Mouse (Mus musculus): ENCODE data around the gene Plekhg5. TPM values are rescaled to one million over a fixed set of nuclear protein-coding genes. Genes with fewer than 3 reads are reported as not detected.

The Plekhg5 gene
- polyA plus RNA-seq, 1 experiment from 2014 or later, result 1.8 TPM

DNA sequence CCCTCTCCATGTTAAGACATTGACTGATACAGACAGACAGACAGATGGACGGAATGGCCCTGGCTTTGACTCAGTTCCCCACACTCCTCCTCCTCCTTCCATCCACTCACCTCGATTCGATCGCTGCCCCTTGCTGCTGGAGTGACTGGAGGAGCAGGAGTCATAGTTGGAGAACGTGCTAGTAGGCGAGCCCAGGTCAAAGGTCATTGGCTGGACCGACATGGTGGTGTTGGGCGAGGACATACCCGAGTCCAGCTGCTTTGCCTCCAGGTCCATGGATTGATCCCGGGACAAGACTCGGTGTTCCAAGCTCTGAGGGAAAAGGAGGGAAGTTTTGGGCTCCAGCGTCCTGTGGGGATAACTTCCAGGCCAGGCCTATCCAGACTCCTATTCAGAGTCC lies 63.1 kb downstream of the Plekhg5 start:
- H3K27ac ChIP-seq (ENCODE audit: low read depth), result no peak overlapping the region
- no peak overlapping the region for H3K9ac ChIP-seq (replicated peaks)
- TF ChIP-seq EP300 (IDR thresholded peaks at IDR 0.05; ENCODE audit: low read depth) (no peak), CTCF (IDR thresholded peaks at IDR 0.05; ENCODE audit: low read depth) (no peak)
- H3K4me1 ChIP-seq (ENCODE audit: insufficient read depth), result peaks cover 18% of the 10 kb centered on the region
- H3K4me2 ChIP-seq (ENCODE audit: low read depth, low read length), result no peak overlapping the region
- peaks cover 39% of the 10 kb centered on the region for H3K27me3 ChIP-seq (ENCODE audit: insufficient read depth, low read length)
- DNase-seq (no peak), ATAC-seq (no peak)
- no peaks in the 10 kb centered on the region for H3K36me3 ChIP-seq (replicated peaks; ENCODE audit: insufficient read depth, low read length)
- WGBS (ENCODE audit: insufficient replicate concordance), result 84% methylated on average over 12 of the region's 12 CpGs
- no peak overlapping the region for H3K4me3 ChIP-seq (ENCODE audit: low read depth, low read length)
- no peaks in the 10 kb centered on the region for H3K9me3 ChIP-seq (ENCODE audit: low read length)

DNA sequence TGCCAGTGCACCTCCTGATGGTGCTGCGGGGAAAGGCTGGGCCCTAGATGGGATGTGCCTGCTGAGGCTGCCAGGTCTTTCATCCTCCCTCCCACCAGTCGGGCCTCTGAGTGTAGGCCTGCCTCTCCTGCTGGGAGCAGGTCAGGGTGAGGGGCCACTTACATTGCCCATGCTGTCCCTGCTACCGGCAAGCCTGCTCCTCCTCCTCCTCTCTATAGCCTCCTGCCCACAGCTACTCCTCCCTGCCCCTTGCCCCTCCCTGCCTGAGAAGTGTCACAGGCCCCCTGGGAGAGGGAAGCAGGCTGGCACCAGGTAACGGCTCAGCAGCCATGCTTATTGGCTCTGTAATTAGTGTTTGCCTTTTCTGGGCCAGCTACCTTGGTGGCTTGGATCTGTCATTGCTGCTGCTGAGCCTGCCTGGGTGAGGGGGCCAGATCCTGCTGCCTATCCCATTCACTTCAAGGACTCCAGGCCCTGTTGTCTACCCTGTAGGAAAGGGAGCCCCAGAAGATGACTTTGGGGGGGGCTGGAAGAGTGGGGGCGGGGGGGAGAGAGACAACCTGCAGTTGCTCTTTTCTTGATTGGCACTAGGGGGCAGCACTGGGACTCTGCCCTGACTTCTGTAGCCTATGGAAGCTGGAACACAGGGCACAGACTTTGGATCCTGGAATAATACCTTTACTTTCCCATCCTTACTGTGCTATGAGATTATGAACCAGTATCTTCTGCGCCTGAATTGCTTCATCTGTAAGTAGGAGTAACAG lies 64.0 kb downstream of the Plekhg5 start:
- ATAC-seq, result no peak

DNA sequence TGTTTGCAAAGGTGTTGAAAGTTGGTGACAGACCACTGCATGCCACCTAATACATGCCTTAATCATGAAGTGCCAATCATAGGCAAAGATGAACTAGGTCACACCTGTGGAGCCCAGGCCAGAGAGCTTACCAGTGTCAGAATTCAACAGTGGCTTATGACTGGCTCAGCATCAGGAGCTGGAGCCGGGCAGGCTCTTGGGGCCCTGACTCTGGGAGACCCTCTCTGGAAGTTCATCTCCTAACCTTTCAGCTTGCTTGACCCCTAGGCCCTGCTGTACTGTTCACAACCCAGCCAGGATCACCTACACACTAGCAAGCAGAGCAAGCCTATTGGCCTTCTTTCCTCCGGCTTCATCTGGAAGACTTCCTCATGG lies 64.6 kb downstream of the Plekhg5 start:
- Histone ChIP-seq H3K4me2 (ENCODE audit: low read depth, low read length) (no peak overlapping the region), H3K36me3 (replicated peaks; ENCODE audit: insufficient read depth, low read length) (no peaks in the 10 kb centered on the region), H3K4me3 (ENCODE audit: low read depth, low read length) (no peak overlapping the region), H3K9ac (replicated peaks) (no peak overlapping the region), H3K4me1 (ENCODE audit: insufficient read depth) (peaks cover 11% of the 10 kb centered on the region), H3K9me3 (ENCODE audit: low read length) (no peaks in the 10 kb centered on the region), H3K27me3 (ENCODE audit: insufficient read depth, low read length) (peaks cover 30% of the 10 kb centered on the region), H3K27ac (ENCODE audit: low read depth) (no peak overlapping the region)
- DNase-seq (no peak), ATAC-seq (no peak)
- 88% methylated on average over 2 of the region's 2 CpGs for WGBS (ENCODE audit: insufficient replicate concordance)
- TF ChIP-seq CTCF (IDR thresholded peaks at IDR 0.05; ENCODE audit: low read depth) (no peak), EP300 (IDR thresholded peaks at IDR 0.05; ENCODE audit: low read depth) (no peak)

More for the DNA sequence above, 64.0 kb downstream of the Plekhg5 start:
- Histone ChIP-seq H3K27me3 (ENCODE audit: insufficient read depth, low read length) (peaks cover 35% of the 10 kb centered on the region), H3K4me1 (ENCODE audit: insufficient read depth) (peaks cover 16% of the 10 kb centered on the region), H3K4me2 (ENCODE audit: low read depth, low read length) (no peak overlapping the region), H3K4me3 (ENCODE audit: low read depth, low read length) (no peak overlapping the region), H3K9ac (replicated peaks) (no peak overlapping the region), H3K36me3 (replicated peaks; ENCODE audit: insufficient read depth, low read length) (no peaks in the 10 kb centered on the region), H3K9me3 (ENCODE audit: low read length) (no peaks in the 10 kb centered on the region), H3K27ac (ENCODE audit: low read depth) (no peak overlapping the region)
- DNase-seq, result peak; percentile 54
- WGBS (ENCODE audit: insufficient replicate concordance), result 48% methylated on average over 5 of the region's 6 CpGs
- peak; percentile 73 for TF ChIP-seq CTCF (IDR thresholded peaks at IDR 0.05; ENCODE audit: low read depth)
- TF ChIP-seq EP300 (IDR thresholded peaks at IDR 0.05; ENCODE audit: low read depth), result no peak

DNA sequence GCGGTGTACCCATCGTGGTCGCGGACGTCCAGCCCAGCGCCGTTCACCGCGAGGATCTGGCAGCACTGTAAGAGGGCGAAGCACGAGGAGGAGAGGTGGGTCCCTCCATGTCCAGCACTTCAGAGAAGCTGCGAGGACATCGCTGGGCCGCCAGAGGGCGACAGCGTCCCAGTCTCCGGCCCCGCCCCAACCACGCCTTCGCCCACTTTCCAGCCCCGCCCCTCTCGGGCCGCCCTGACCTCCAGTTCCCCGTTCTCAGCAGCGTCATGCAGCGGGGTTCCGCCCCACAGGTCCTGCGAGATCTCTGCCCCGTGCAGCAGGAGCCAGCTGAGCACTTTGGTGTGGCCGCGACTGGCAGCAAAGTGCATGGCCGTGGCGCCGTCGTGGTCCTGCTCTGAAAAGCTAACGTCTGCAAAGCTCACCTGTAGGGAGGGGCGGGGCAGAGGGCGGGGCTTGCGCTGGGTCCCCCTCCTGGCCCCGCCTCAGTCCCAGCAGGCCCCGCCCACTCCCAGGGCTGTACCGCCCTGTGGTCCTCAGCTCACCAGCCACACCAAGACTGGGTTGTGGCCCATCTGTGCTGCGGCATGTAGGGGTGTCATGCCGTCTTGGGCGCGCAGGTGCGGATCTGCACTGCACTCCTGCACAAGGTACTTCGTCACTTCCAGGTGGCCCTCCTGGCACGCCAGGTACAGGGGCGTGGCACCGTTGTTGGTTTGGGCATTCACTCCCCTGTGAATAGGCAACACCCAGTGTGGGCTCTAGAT lies 66.4 kb downstream of the Plekhg5 start:
- Histone ChIP-seq H3K36me3 (replicated peaks; ENCODE audit: insufficient read depth, low read length) (no peaks in the 10 kb centered on the region), H3K9ac (replicated peaks) (no peak overlapping the region), H3K4me2 (ENCODE audit: low read depth, low read length) (peak overlapping the region; percentile 73), H3K4me1 (ENCODE audit: insufficient read depth) (peaks cover 9% of the 10 kb centered on the region), H3K4me3 (ENCODE audit: low read depth, low read length) (peak overlapping the region; percentile 47), H3K27ac (ENCODE audit: low read depth) (no peak overlapping the region), H3K9me3 (ENCODE audit: low read length) (no peaks in the 10 kb centered on the region), H3K27me3 (ENCODE audit: insufficient read depth, low read length) (peaks cover 13% of the 10 kb centered on the region; the same call in 1 of the 2 replicates)
- peak; percentile 93 for DNase-seq
- ATAC-seq, result peak; percentile 96
- 2% methylated on average over 48 of the region's 51 CpGs for WGBS (ENCODE audit: insufficient replicate concordance)
- TF ChIP-seq CTCF (IDR thresholded peaks at IDR 0.05; ENCODE audit: low read depth) (peak; percentile 97), EP300 (IDR thresholded peaks at IDR 0.05; ENCODE audit: low read depth) (no peak)

DNA sequence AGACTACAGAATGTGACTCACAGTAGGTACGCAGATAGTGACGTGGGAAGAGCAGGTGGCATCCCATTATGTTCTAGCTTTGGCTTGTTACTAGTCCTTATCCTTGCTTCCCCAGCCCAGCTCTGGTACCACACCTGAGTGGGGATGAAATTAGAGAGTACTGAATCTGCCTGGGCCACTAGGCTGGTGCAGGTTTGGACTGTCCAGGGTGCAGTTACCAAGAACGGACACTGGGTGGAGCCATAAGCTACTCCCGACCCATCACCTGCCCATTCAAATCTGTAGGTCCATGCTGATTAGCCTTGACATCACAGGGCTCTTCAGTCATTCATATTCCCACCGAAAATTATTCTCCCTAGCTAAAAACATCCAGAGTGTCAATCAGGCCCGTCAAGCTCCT lies 68.1 kb downstream of the Plekhg5 start:
- 0 out of 2 replicates have a peak, but pooled peaks cover 6% of the 10 kb centered on the region for H3K27me3 ChIP-seq (ENCODE audit: insufficient read depth, low read length)
- ATAC-seq (no peak), DNase-seq (peak; percentile 73)

DNA sequence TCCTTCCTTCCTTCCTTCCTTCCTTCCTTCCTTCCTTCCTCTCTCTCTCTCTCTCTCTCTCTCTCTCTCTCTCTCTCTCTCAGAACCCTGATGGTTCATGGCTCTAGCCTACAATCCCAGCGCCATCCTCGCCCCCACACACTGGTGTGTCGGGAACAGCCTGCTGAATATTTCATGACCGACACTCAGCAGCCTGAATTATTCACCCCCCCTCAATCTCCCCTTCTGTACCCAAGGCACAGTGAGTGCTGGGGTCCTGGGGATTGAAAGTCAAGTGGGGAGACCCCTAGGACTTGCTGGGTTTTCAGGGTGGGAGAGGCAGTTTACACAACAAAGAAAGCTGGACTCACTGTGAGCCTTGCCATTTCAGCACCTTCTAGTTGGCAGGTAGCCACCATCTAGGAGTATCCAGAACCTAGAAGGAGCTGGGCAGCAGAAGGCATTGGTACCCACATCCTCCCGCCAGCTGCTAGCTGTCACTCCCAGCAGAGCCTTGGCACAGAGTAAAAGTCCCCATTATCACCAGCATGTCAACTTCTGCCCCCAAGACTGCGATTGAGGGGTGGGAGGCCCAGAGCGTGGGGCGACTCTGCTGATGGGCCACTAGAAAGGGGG lies 69.3 kb downstream of the Plekhg5 start:
- H3K27ac ChIP-seq (ENCODE audit: low read depth), result no peak overlapping the region
- 73% methylated on average over 8 of the region's 8 CpGs for WGBS (ENCODE audit: insufficient replicate concordance)
- no peaks in the 10 kb centered on the region for H3K9me3 ChIP-seq (ENCODE audit: low read length)
- H3K9ac ChIP-seq (replicated peaks), result no peak overlapping the region
- H3K27me3 ChIP-seq (ENCODE audit: insufficient read depth, low read length), result 0 out of 2 replicates have a peak, but pooled peaks cover 6% of the 10 kb centered on the region
- H3K36me3 ChIP-seq (replicated peaks; ENCODE audit: insufficient read depth, low read length), result no peaks in the 10 kb centered on the region
- no peak overlapping the region for H3K4me3 ChIP-seq (ENCODE audit: low read depth, low read length)
- TF ChIP-seq EP300 (IDR thresholded peaks at IDR 0.05; ENCODE audit: low read depth), result no peak
- TF ChIP-seq CTCF (IDR thresholded peaks at IDR 0.05; ENCODE audit: low read depth), result no peak
- DNase-seq (no peak), ATAC-seq (no peak)
- H3K4me1 ChIP-seq (ENCODE audit: insufficient read depth), result peaks cover 9% of the 10 kb centered on the region
- no peak overlapping the region for H3K4me2 ChIP-seq (ENCODE audit: low read depth, low read length)

More for the DNA sequence above, 68.1 kb downstream of the Plekhg5 start:
- 29% methylated on average over 6 of the region's 6 CpGs for WGBS (ENCODE audit: insufficient replicate concordance)
- H3K4me3 ChIP-seq (ENCODE audit: low read depth, low read length), result no peak overlapping the region
- H3K9ac ChIP-seq (replicated peaks), result no peak overlapping the region
- H3K4me1 ChIP-seq (ENCODE audit: insufficient read depth), result peaks cover 9% of the 10 kb centered on the region
- TF ChIP-seq EP300 (IDR thresholded peaks at IDR 0.05; ENCODE audit: low read depth) (no peak), CTCF (IDR thresholded peaks at IDR 0.05; ENCODE audit: low read depth) (peak; percentile 82)
- no peak overlapping the region for H3K27ac ChIP-seq (ENCODE audit: low read depth)
- H3K4me2 ChIP-seq (ENCODE audit: low read depth, low read length), result no peak overlapping the region
- no peaks in the 10 kb centered on the region for H3K9me3 ChIP-seq (ENCODE audit: low read length)
- H3K36me3 ChIP-seq (replicated peaks; ENCODE audit: insufficient read depth, low read length), result no peaks in the 10 kb centered on the region

All from liver, postnatal 0 days (tissue).